Mouse (Mus musculus) cerebellum, adult 2 months (tissue): ENCODE data around the gene Sesn1.

Experiments used
- CTCF ChIP-seq: fragments of 200-500 bp; IDR thresholded peaks from 2 replicates; pipeline ENCODE4 v1.5.1; 2011; ENCODE audit warnings: low read depth, mild to moderate bottlenecking, control low read depth, low read length, moderate library complexity, borderline replicate concordance; ENCODE audit not compliant: insufficient read depth
- POLR2A ChIP-seq: fragments of 200-500 bp; IDR thresholded peaks from 2 replicates; pipeline ENCODE4 v1.6.1; 2011; ENCODE audit warnings: low read length, control low read depth, borderline replicate concordance; ENCODE audit not compliant: insufficient read depth

DNA sequence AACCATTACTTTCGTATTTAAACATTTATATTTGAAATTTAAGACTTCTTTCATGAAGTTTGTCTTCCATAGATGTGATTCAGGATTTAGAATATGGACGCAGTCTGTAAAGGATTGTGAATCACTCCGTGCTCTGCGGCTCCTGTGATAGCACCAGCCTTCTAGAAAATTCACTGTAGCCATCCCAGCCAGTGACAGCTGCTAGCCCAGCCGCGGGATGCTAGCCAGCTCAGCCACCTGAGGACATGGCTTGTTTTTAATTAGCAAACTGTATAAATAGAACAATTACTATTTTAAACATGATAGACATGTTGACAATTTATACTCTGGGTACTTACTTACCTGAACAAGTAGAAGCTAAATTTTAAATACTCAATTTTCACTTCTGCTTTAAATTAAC, 92.1 kb downstream of the Sesn1 start:
- TF ChIP-seq CTCF = no peak
- no peak for TF ChIP-seq POLR2A
